Mouse (Mus musculus) G1E-ER4 (cell line): ENCODE data around the gene Pde3b. TPM values are rescaled to one million over a fixed set of nuclear protein-coding genes. Genes with fewer than 3 reads are reported as not detected.

Source experiments
- GATA1 ChIP-seq: IDR thresholded peaks from one replicate; pipeline ENCODE4 v1.8.0; 2012; ENCODE audit warnings: low read length, inconsistent platforms
- polyA plus RNA-seq: library from polyadenylated mRNA; stranded (reverse); fragments of >175 nt; gene quantifications from 2 replicates; pipeline ENCODE4 v1.2.3, GENCODE M21; 2012

Gene Pde3b
- polyA plus RNA-seq, 1 experiment, result 0.11 TPM

GRCm38 (mm10) chr7:114562531-114563241 lies 147.6 kb downstream of the Pde3b start, which contains the start of gene Cyp2r1:
Gene Cyp2r1 (minus strand): TSS chr7:114562972.
- no peak for TF ChIP-seq GATA1

GRCm38 (mm10) chr7:114576931-114577330 lies 161.8 kb downstream of the Pde3b start:
- TF ChIP-seq GATA1, result no peak

GRCm38 (mm10) chr7:114577665-114578064 lies 162.6 kb downstream of the Pde3b start:
- TF ChIP-seq GATA1, result no peak

GRCm38 (mm10) chr7:114580426-114580825 lies 165.3 kb downstream of the Pde3b start:
- TF ChIP-seq GATA1, result no peak

- no peak for TF ChIP-seq GATA1
These were observed 166.1 kb downstream of the Pde3b start for GRCm38 (mm10) chr7:114581200-114581599.

- TF ChIP-seq GATA1, result no peak
These were observed 167.4 kb downstream of the Pde3b start for GRCm38 (mm10) chr7:114582441-114582840.

Other genes with a start within 250 kb of the Pde3b start
- 13.3 and 28.2 TPM in 2 replicates for gene Copb1, start 160.6 kb upstream of the Pde3b start, polyA plus RNA-seq
- 4.3 and 7.6 TPM in 2 replicates for gene Psma1, start 139.2 kb upstream of the Pde3b start, polyA plus RNA-seq
- not detected in 2 replicates for gene Cyp2r1, start 147.7 kb downstream of the Pde3b start, polyA plus RNA-seq
- gene Calca, start 221.1 kb downstream of the Pde3b start, polyA plus RNA-seq, result 0.14 TPM in 1 of 2 replicates, not detected in the other